Mouse (Mus musculus): Measurements from ENCODE around the gene Acr. TPM values are rescaled to one million over a fixed set of nuclear protein-coding genes. Genes with fewer than 3 reads are reported as not detected.

Gene Acr
- polyA plus RNA-seq (2015; fragmentation: Nextera tagmentation; extraction: Ambion mirVana) = 0.08 TPM in 1 of 2 replicates, not detected in the other

DNA sequence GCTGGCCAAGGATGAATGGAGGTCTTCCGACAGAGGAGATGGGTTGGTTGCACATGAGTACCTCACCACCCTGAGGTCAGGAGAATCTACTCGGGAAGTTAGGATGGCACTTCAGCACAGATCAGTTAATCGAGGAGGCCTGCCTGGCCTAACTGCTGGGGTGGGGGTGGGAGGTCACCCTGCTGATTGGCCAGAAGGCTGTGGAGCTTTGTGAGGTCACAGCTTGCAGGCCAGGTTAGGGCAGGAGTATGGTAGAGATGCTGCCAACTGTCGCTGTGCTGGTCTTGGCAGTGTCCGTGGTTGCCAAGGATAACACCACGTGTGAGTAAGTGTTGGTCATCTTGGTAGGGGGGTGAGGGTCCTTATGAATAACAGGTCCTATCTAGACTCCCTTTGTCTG, at the start of gene Acr:
Gene Acr (plus strand): TSS at position 213 of the 400 bp plus-strand sequence.
- Histone ChIP-seq H3K27ac (replicated peaks) (no peak within 1 kb of the TSS), H3K9me3 (ENCODE audit: control insufficient read depth, low read length) (no peaks in the 10 kb centered on the region), H3K4me2 (replicated peaks; ENCODE audit: low read depth) (no peak within 1 kb of the TSS), H3K27me3 (ENCODE audit: control insufficient read depth, insufficient read depth, low read length) (no peaks in the 10 kb centered on the region), H3K9ac (ENCODE audit: low read length) (no peak within 1 kb of the TSS), H3K4me1 (replicated peaks; ENCODE audit: control insufficient read depth, insufficient read depth) (no peaks in the 10 kb centered on the region), H3K4me3 (ENCODE audit: low read depth, low read length) (no peak within 1 kb of the TSS), H3K36me3 (ENCODE audit: control insufficient read depth, insufficient read depth, low read length) (no peaks in the 10 kb centered on the region)
- DNase-seq (ENCODE audit: low spot score) (no peak), ATAC-seq (ENCODE audit: low FRiP score, low TSS enrichment) (no peak)
- 88% methylated on average over 6 of the region's 6 CpGs for WGBS
- TF ChIP-seq EP300 (optimal IDR thresholded peaks at IDR 0.05) = no peak
- no peak for TF ChIP-seq CTCF (IDR thresholded peaks at IDR 0.05; ENCODE audit: low read depth)

DNA sequence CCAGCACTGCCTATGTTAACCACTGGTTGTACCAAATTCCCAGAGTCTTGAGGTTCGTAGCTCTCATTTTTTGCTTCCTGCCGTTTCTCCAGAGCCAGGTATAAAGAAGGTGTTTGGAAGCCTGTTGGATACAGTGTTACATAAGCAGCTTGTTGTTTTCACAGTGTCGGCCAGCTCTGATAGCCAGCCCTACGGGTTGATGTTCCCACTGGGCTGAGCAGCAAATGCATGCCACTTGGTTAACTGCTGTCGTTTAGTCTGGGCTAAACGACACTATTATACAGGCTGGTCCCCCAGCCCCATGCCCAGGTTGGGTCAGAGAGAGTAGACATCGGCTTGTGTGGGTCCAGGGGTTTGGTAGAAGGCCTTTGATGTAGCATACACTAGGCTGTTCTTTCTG, 46.2 kb upstream of the Acr start:
- TF ChIP-seq EP300 (optimal IDR thresholded peaks at IDR 0.05) (no peak), CTCF (IDR thresholded peaks at IDR 0.05; ENCODE audit: low read depth) (no peak)
- DNase-seq (ENCODE audit: low spot score) (no peak), ATAC-seq (ENCODE audit: low FRiP score, low TSS enrichment) (no peak)
- no peak overlapping the region for H3K4me2 ChIP-seq (replicated peaks; ENCODE audit: low read depth)
- H3K9me3 ChIP-seq (ENCODE audit: control insufficient read depth, low read length) = no peaks in the 10 kb centered on the region
- H3K27ac ChIP-seq (replicated peaks) = no peak overlapping the region
- H3K4me1 ChIP-seq (replicated peaks; ENCODE audit: control insufficient read depth, insufficient read depth) = no peaks in the 10 kb centered on the region
- no peaks in the 10 kb centered on the region for H3K36me3 ChIP-seq (ENCODE audit: control insufficient read depth, insufficient read depth, low read length)
- no peak overlapping the region for H3K4me3 ChIP-seq (ENCODE audit: low read depth, low read length)
- WGBS = 82% methylated on average over 7 of the region's 7 CpGs
- H3K27me3 ChIP-seq (ENCODE audit: control insufficient read depth, insufficient read depth, low read length) = peaks cover 4% of the 10 kb centered on the region; the same call in 1 of the 2 replicates
- H3K9ac ChIP-seq (ENCODE audit: low read length) = no peak overlapping the region

DNA sequence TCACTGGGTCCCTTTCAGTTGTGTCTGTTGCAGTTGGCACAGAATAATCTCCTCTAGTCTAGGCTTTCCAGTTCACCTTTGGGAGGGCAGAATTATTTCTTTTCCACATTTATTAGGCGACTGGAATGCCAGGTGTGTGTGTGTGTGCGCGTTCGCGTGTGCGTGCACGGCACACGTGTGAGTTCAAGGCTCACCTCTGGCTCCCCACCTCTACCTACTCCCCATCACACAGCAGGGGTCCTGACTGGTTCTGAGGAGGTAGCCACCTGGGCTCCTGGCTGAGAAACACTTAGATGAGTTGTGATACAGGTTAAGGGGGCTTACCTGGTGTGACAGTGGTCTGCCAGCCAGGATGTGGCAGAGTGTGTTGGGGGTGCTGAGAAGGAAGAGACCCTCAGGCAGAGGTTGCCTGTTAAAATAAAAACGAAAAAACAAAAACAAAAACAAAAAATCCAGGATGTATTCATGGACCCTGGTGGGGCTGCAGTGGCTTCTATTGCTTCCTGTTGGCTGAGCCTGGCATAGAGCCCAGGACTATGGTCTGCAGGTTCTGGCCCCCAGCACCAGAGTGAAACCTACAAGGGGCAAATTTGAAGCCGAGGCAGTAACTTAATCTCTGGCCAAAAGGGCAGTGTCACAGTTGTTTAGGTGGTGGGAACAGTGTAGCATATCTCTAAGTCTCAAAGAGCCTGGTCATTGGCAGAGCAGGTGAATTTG, 45.4 kb upstream of the Acr start:
- Histone ChIP-seq H3K4me2 (replicated peaks; ENCODE audit: low read depth) (no peak overlapping the region), H3K27me3 (ENCODE audit: control insufficient read depth, insufficient read depth, low read length) (peaks cover 4% of the 10 kb centered on the region; the same call in 1 of the 2 replicates), H3K9ac (ENCODE audit: low read length) (no peak overlapping the region), H3K36me3 (ENCODE audit: control insufficient read depth, insufficient read depth, low read length) (no peaks in the 10 kb centered on the region), H3K4me3 (ENCODE audit: low read depth, low read length) (no peak overlapping the region), H3K4me1 (replicated peaks; ENCODE audit: control insufficient read depth, insufficient read depth) (no peaks in the 10 kb centered on the region), H3K27ac (replicated peaks) (no peak overlapping the region), H3K9me3 (ENCODE audit: control insufficient read depth, low read length) (no peaks in the 10 kb centered on the region)
- no peak for TF ChIP-seq CTCF (IDR thresholded peaks at IDR 0.05; ENCODE audit: low read depth)
- no peak for DNase-seq (ENCODE audit: low spot score)
- WGBS = 88% methylated on average over 10 of the region's 10 CpGs
- no peak for ATAC-seq (ENCODE audit: low FRiP score, low TSS enrichment)

DNA sequence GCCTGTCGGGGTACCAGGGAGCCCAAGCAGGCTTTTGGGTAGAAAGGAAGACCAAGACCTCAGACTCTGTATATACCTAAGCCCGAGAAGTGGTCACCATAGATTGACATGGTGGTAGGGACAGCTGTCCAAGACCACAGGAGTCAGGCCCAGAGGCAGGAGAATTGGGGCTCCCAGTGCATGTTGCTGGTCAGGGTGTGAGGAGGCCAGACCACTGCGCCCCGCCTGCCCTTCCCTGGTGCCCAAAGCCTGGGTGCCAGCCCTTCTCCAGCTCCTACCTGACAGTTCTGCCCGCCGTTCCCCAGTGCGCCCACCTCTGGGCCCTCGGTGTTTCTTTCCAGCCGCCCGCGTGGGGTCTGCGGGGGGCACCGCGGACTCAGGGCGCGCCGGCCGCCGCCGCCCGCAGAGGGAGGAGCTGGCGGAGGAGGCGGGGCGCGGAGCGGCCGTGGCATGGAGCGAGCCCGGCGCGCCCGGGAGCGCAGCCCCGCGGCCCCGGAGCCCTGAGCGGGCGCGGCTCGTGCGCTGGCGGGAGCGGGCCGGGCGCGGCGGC, 44.8 kb upstream of the Acr start:
- Histone ChIP-seq H3K9me3 (ENCODE audit: control insufficient read depth, low read length) (no peaks in the 10 kb centered on the region), H3K4me1 (replicated peaks; ENCODE audit: control insufficient read depth, insufficient read depth) (no peaks in the 10 kb centered on the region), H3K27me3 (ENCODE audit: control insufficient read depth, insufficient read depth, low read length) (peaks cover 4% of the 10 kb centered on the region; the same call in 1 of the 2 replicates), H3K36me3 (ENCODE audit: control insufficient read depth, insufficient read depth, low read length) (no peaks in the 10 kb centered on the region), H3K9ac (ENCODE audit: low read length) (no peak overlapping the region), H3K4me2 (replicated peaks; ENCODE audit: low read depth) (peak overlapping the region; percentile 83), H3K27ac (replicated peaks) (no peak overlapping the region), H3K4me3 (ENCODE audit: low read depth, low read length) (peak overlapping the region; percentile 40)
- ATAC-seq (ENCODE audit: low FRiP score, low TSS enrichment) = peak; percentile 37; the same call in 1 of the 2 replicates
- TF ChIP-seq CTCF (IDR thresholded peaks at IDR 0.05; ENCODE audit: low read depth) (no peak), EP300 (optimal IDR thresholded peaks at IDR 0.05) (no peak)
- WGBS = 24% methylated on average over 17 of the region's 47 CpGs
- no peak for DNase-seq (ENCODE audit: low spot score)

DNA sequence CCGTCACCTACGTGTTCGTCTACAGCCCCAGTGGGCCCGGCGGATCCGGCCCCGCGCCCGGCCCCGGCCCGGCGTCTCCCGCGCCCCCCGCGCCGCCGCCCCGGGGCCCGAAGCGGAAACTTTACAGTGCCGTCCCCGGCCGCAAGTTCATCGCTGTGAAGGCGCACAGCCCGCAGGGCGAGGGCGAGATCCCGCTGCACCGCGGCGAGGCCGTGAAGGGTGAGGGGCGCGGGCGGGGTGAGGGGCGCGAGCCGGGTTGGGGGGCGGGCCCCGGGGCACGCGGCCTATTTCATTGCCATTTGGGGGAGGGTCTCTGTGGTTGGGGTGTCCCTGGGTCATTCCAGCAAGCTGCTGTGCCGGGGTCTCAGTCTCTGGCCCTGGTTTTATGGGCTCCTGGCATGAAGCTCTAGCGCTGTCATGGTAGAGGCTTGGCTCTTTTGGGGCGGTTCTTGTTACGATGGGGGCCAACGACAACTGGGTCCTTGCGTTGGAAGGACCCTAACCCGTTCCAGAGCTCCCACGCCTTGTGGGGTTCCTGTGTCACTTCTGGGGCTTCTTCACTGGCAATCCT, 44.0 kb upstream of the Acr start:
- TF ChIP-seq CTCF (IDR thresholded peaks at IDR 0.05; ENCODE audit: low read depth) = no peak
- no peak for TF ChIP-seq EP300 (optimal IDR thresholded peaks at IDR 0.05)
- Histone ChIP-seq H3K4me3 (ENCODE audit: low read depth, low read length) (peak overlapping the region; percentile 45), H3K9me3 (ENCODE audit: control insufficient read depth, low read length) (no peaks in the 10 kb centered on the region), H3K9ac (ENCODE audit: low read length) (peak overlapping the region; percentile 38), H3K4me2 (replicated peaks; ENCODE audit: low read depth) (peak overlapping the region; percentile 83), H3K4me1 (replicated peaks; ENCODE audit: control insufficient read depth, insufficient read depth) (no peaks in the 10 kb centered on the region), H3K27ac (replicated peaks) (no peak overlapping the region), H3K27me3 (ENCODE audit: control insufficient read depth, insufficient read depth, low read length) (peaks cover 4% of the 10 kb centered on the region; the same call in 1 of the 2 replicates), H3K36me3 (ENCODE audit: control insufficient read depth, insufficient read depth, low read length) (no peaks in the 10 kb centered on the region)
- 20% methylated on average over 24 of the region's 52 CpGs for WGBS
- peak; percentile 31; the same call in 1 of the 2 replicates for ATAC-seq (ENCODE audit: low FRiP score, low TSS enrichment)
- no peak for DNase-seq (ENCODE audit: low spot score)
